Mouse (Mus musculus) mammary gland, adult 2 months (tissue): ENCODE measurements around the gene Rab37. TPM values are rescaled to one million over a fixed set of nuclear protein-coding genes. Genes with fewer than 3 reads are reported as not detected.

Experiments
- polyA plus RNA-seq: library from polyadenylated mRNA; depleted of rRNA; stranded (reverse); fragments of >200 nt; gene quantifications from 2 replicates; pipeline ENCODE4 v1.2.3, GENCODE M21; 2012; ENCODE audit warnings: low replicate concordance; rRNA removed

Gene Rab37
- polyA plus RNA-seq: 4.9 and 6.1 TPM in 2 replicates

GRCm38 (mm10) chr11:115091362-115091901 is at the start of gene Rab37:
Rab37 (plus strand) TSS chr11:115091431.

DNA sequence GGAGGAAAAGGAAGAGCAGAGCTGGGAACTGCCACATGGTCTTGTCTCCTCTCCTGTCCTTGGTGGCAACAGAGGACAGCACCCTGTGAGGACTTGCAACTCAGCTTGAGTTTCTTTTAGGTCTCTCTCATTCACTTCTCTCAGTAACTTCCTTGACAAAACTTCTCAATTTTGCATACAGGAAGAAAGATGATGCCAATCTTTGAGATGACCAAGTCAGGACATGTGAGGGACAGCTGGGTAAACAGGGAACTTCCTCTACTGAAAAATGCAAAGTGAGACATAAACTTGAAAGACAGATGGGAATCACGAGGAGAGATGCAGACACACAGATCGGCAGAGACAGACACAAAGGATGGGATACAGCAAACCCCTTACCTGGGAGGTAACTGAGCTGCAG is 43.0 kb upstream of the Rab37 start, which contains the start of gene Cd300ld3:
Gene Cd300ld3, minus strand, starts transcription at position 151 of the 400 bp plus-strand sequence.

GRCm38 (mm10) chr11:115062077-115062476 is 29.2 kb upstream of the Rab37 start, which contains the start of gene Cd300e:
Cd300e (minus strand) TSS chr11:115062177.

GRCm38 (mm10) chr11:115133800-115134199 is 42.6 kb downstream of the Rab37 start, which contains the start of gene Cd300lf:
Cd300lf (minus strand) TSS chr11:115133992.

DNA sequence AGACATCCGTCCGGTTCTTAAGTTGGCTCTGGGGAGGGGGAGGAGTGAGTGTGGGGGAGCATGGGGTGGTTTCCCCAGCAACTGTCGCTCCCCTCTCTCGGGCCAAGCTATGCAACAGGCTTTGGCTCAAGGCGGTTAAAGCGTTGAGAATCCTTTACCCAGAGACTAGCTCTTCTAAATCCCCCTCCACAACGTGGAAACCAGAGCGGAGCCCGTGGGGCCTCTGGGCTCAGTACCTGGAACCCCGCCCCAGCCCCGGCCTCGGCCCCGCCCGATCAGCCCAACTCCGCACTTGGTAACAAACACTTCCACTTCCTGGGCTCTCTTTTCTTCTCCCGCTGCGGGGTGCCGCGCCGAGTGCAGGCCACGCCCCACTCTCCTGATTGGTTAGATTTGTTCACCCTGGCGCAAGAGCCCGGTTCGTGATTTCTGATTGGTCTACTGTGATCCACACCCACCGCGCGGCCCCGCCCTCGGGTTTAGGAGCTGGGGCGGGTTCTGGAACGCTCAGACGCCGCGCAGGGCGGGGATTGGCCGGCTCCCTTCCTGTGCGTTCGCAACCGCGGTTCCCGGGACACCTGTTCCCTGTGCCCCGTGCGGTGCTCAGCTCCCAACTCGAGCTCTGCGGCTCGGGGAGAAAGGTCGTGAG is 71.7 kb downstream of the Rab37 start, which contains the start of gene Slc9a3r1:
Gene Slc9a3r1, plus strand, starts transcription at position 510 of the 649 bp plus-strand sequence.

GRCm38 (mm10) chr11:115187224-115187639 is 96.0 kb downstream of the Rab37 start, which contains the start of gene Tmem104:
Tmem104 (plus strand) TSS chr11:115187487.

DNA sequence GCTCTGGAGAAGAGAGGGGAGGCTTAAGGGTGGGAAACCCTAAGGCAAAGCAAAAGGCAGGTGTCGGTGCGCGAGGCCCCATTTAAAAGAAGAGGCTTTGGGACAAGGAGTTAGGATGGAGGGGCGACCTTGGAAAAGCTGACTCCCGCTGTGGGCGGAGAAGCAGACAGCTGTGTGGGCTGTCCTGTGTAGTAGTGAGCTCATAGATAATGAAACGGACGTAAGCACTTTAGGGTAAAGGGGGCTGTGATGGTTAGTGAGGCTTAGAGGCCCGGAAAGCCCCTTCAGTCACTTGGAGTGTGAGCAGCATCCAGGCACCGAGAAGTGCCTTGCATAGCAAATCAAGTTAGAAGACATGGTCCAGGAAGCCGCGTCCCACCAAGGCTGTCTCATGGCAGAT is 96.5 kb downstream of the Rab37 start, which contains the start of gene Nat9:
Gene Nat9, minus strand, starts transcription at position 167 of the 400 bp plus-strand sequence.

Other genes with a start within 250 kb of the Rab37 start
- 37.4 and 56.3 TPM in 2 replicates for gene Gprc5c, start 240.3 kb upstream of the Rab37 start, polyA plus RNA-seq
- 2.2 and 3.9 TPM in 2 replicates for gene Cd300a, start 201.4 kb upstream of the Rab37 start, polyA plus RNA-seq
- gene Cd300lb, start 157.0 kb upstream of the Rab37 start, polyA plus RNA-seq: 2.9 and 6.2 TPM in 2 replicates
- 4.5 and 5.2 TPM in 2 replicates for gene Cd300c, start 122.3 kb upstream of the Rab37 start, polyA plus RNA-seq
- gene Cd300ld, start 101.5 kb upstream of the Rab37 start, polyA plus RNA-seq: 4.0 and 8.5 TPM in 2 replicates
- 7.9 and 11.0 TPM in 2 replicates for gene Cd300c2, start 89.6 kb upstream of the Rab37 start, polyA plus RNA-seq
- 2.8 and 5.3 TPM in 2 replicates for gene Cd300ld2, start 75.2 kb upstream of the Rab37 start, polyA plus RNA-seq
- gene Cd300ld4, start 64.4 kb upstream of the Rab37 start, polyA plus RNA-seq: 8.4 and 32.3 TPM in 2 replicates
- gene Cd300ld5, start 53.7 kb upstream of the Rab37 start, polyA plus RNA-seq: 20.6 and 34.4 TPM in 2 replicates
- 72.5 and 131 TPM in 2 replicates for gene Cd300ld3, start 43.0 kb upstream of the Rab37 start, polyA plus RNA-seq
- gene Cd300e, start 29.3 kb upstream of the Rab37 start, polyA plus RNA-seq: 0.13 and 0.66 TPM in 2 replicates
- 3.5 and 3.7 TPM in 2 replicates for gene Cd300lf, start 42.6 kb downstream of the Rab37 start, polyA plus RNA-seq
- 42.0 and 64.9 TPM in 2 replicates for gene Slc9a3r1, start 71.9 kb downstream of the Rab37 start, polyA plus RNA-seq
- gene Tmem104, start 96.1 kb downstream of the Rab37 start, polyA plus RNA-seq: 22.5 TPM in 2 replicates
- 21.1 and 25.5 TPM in 2 replicates for gene Nat9, start 96.4 kb downstream of the Rab37 start, polyA plus RNA-seq
- gene Grin2c, start 175.8 kb downstream of the Rab37 start, polyA plus RNA-seq: 0.11 and 0.59 TPM in 2 replicates
- gene Fdxr, start 185.6 kb downstream of the Rab37 start, polyA plus RNA-seq: 17.8 and 30.0 TPM in 2 replicates
- gene Fads6, start 206.2 kb downstream of the Rab37 start, polyA plus RNA-seq: 4.2 and 5.5 TPM in 2 replicates
- gene Otop2, start 215.7 kb downstream of the Rab37 start, polyA plus RNA-seq: not detected in 2 replicates
- gene Ush1g, start 230.6 kb downstream of the Rab37 start, polyA plus RNA-seq: 0.26 and 0.37 TPM in 2 replicates
- gene Otop3, start 243.3 kb downstream of the Rab37 start, polyA plus RNA-seq: 0.05 and 0.16 TPM in 2 replicates